Mouse (Mus musculus): ENCODE results near the gene Npepps. TPM values are rescaled to one million over a fixed set of nuclear protein-coding genes. Genes with fewer than 3 reads are reported as not detected.
"Not testable (repeated sequence)": the region's sequence is repeated elsewhere in the genome, so short reads cannot be mapped to it uniquely, and the experiment has no call there.

Npepps gene
- polyA plus RNA-seq, 1 experiment from 2014 or later = 127 TPM

DNA sequence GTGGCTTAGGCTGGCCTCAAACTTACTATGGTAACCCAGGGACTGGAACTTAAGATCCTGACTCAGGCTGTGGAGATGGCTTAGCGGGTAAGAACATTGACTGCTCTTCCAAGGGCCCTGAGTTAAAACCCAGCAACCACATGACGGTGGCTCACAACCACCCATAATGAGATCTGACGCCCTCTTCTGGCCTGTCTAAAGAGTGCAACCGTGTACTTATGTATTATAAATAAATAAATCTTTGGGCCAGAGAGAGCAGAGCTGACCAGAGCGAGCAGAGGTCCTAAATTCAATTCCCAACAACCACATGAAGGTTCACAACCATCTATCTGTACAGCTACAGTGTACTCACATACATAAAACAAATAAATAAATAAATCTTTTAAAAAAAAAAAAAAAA is 6.8 kb downstream of the Npepps start:
- H3K4me1 ChIP-seq = peaks cover 9% of the 10 kb centered on the region
- no peaks in the 10 kb centered on the region for H3K27me3 ChIP-seq (replicated peaks)
- no peaks in the 10 kb centered on the region for H3K36me3 ChIP-seq
- H3K4me3 ChIP-seq = no peak overlapping the region
- 88% methylated on average over 5 of the region's 5 CpGs for WGBS
- no peak for ATAC-seq (ENCODE audit: low FRiP score, low read depth)
- no peak overlapping the region for H3K27ac ChIP-seq
- H3K4me2 ChIP-seq (replicated peaks) = no peak overlapping the region
- no peak overlapping the region for H3K9ac ChIP-seq
- 0 out of 2 replicates have a peak, but pooled peaks cover 6% of the 10 kb centered on the region for H3K9me3 ChIP-seq

DNA sequence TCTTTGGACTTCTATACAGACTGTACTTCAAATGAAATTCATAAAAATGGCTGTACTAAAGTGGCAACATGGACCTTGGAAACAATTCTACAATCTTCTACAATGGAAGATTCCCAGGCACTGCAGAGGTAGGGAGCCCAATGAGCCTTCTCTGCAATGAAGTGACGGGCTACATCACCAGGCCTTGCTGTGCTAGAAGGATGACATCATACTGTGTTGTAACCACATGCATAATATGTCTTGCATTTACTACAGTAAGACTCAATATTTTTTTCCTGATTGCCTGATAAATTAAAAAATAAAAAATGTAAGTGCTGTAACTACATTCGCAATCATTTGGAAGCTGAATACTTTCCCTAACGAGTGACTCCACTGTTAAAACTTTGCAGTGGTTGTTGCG is 7.6 kb downstream of the Npepps start:
- WGBS = 95% methylated on average over 4 of the region's 4 CpGs
- no peak overlapping the region for H3K27ac ChIP-seq
- no peaks in the 10 kb centered on the region for H3K27me3 ChIP-seq (replicated peaks)
- H3K4me3 ChIP-seq = no peak overlapping the region
- no peak for ATAC-seq (ENCODE audit: low FRiP score, low read depth)
- no peak overlapping the region for H3K4me2 ChIP-seq (replicated peaks)
- peaks cover under 1% of the 10 kb centered on the region for H3K4me1 ChIP-seq
- 0 out of 2 replicates have a peak, but pooled peaks cover 6% of the 10 kb centered on the region for H3K9me3 ChIP-seq
- no peaks in the 10 kb centered on the region for H3K36me3 ChIP-seq
- H3K9ac ChIP-seq = no peak overlapping the region

DNA sequence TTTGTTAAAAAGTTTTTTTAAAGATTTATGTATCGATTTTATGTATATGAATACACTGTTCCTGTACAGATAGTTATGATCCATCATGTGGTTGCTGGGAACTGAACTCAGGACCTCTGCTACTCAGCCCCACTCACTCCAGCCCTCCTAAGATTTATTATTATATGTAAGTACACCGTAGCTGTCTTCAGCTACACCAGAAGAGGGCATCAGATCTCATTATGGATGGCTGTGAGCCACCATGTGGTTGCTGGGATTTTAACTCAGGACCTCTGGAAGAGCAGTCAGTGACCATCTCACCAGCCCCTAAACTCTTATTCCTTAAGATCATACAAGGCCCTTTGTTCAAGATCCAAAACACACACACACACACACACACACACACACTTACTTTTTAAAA is 10.4 kb downstream of the Npepps start:
- H3K36me3 ChIP-seq; H3K27ac ChIP-seq; H3K9ac ChIP-seq; H3K27me3 ChIP-seq (replicated peaks); H3K4me1 ChIP-seq; ATAC-seq (ENCODE audit: low FRiP score, low read depth); H3K9me3 ChIP-seq; H3K4me2 ChIP-seq (replicated peaks); H3K4me3 ChIP-seq: not testable (repeated sequence)
- 66% methylated on average over 2 of the region's 2 CpGs for WGBS

DNA sequence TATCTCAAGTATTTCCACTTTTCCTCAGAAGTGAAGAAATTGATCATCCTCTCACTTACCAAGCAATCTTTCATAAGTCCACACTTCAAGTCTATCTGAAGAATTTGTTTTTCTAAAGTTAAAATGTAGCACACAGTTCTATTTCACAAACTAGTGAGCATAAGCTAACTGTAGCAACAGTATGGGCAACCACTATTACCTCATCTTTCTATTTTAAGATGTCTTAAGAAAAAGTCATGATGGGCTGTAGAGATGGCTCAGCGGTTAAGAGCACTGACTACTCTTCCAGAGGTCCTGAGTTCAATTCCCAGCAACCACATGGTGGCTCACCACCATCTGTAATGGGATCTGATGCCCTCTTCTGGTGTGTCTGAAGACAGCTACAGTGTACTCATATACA is 13.9 kb downstream of the Npepps start:
- H3K27ac ChIP-seq; H3K9me3 ChIP-seq; H3K9ac ChIP-seq; H3K27me3 ChIP-seq (replicated peaks); H3K4me1 ChIP-seq; H3K4me3 ChIP-seq; ATAC-seq (ENCODE audit: low FRiP score, low read depth); H3K4me2 ChIP-seq (replicated peaks): not testable (repeated sequence)
- peaks cover 12% of the 10 kb centered on the region for H3K36me3 ChIP-seq
- 98% methylated on average over 1 of the region's 1 CpGs for whole genome bisulfite sequencing

DNA sequence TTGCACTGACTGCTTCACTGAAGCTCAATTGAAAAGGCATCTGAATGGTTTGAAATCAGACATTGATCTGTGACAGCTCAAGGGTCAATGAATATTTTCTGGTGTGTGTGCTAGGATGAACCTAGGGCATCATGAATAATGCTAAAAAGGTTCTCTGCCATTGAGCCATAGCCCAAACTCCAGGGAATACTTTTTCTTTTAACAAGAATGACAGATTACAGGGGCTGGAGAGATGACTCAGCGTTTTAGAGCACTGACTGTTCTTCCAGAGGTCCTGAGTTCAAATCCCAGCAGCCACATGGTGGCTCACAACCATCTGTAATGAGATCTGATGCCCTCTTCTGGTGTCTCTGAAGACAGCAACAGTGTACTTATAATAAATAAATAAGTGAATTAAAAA is 30.8 kb downstream of the Npepps start:
- not testable (repeated sequence) for H3K9ac ChIP-seq; H3K4me1 ChIP-seq; H3K4me2 ChIP-seq (replicated peaks); ATAC-seq (ENCODE audit: low FRiP score, low read depth); H3K27me3 ChIP-seq (replicated peaks); H3K27ac ChIP-seq; H3K4me3 ChIP-seq; H3K9me3 ChIP-seq
- 85% methylated on average over 1 of the region's 1 CpGs for WGBS
- peaks cover 29% of the 10 kb centered on the region for H3K36me3 ChIP-seq

DNA sequence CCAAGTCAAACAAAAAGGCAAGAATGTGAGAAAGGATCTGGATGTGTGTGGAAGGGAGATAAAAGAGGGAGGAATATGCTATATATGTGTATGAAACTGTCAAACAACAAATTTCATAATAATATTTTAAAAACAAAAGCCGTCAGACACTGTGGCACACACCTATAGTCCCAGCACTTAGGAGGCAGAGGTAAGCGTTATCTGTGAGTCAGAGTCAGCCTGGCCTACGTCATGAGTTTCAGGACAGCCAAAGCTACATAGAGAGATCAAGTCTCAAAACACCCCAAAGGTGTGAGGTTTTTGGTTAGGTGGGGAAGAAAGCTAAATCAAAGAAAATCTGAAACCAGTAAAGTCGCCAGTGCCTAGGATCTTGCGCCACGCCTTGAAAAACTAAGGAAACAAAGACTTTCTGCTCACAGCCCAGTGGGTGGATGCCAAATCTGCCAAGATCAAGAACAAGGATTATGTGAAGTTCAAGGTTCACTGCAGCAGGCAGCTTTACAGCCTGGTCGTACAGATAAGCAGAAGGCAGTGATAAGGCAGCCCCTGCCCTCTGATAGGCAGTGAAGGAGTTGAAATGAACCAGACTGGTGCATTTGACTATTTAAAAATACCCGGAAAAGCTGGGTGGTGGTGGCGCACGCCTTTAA is 33.8 kb downstream of the Npepps start:
- H3K9ac ChIP-seq = no peak overlapping the region
- no peaks in the 10 kb centered on the region for H3K9me3 ChIP-seq
- no peak for ATAC-seq (ENCODE audit: low FRiP score, low read depth)
- no peaks in the 10 kb centered on the region for H3K4me1 ChIP-seq
- H3K4me2 ChIP-seq (replicated peaks) = no peak overlapping the region
- H3K4me3 ChIP-seq = no peak overlapping the region
- H3K27ac ChIP-seq = no peak overlapping the region
- H3K36me3 ChIP-seq = peaks cover 27% of the 10 kb centered on the region
- no peaks in the 10 kb centered on the region for H3K27me3 ChIP-seq (replicated peaks)
- 93% methylated on average over 10 of the region's 10 CpGs for WGBS

DNA sequence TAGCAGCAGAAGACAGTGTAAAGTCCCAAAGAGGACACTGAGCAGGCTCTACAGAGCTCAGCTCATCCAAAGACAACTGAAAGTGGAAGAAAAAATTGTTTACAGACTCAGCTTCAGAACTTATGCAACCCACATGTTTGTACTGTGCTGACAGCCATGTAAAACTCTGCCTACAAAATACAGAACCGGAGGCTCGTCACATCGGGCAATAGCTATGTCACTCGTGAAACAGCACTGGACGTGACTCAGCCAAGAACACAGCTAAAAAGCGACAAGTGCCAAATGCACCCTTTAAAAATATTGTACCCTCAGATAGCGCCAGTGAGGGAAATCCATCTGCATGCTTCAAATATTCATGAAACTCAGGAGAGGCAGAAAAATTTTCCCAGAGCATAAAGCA is 39.1 kb downstream of the Npepps start:
- no peak overlapping the region for H3K27ac ChIP-seq
- H3K36me3 ChIP-seq = peaks cover 36% of the 10 kb centered on the region
- 95% methylated on average over 7 of the region's 7 CpGs for WGBS
- H3K9ac ChIP-seq = no peak overlapping the region
- no peaks in the 10 kb centered on the region for H3K4me1 ChIP-seq
- no peaks in the 10 kb centered on the region for H3K9me3 ChIP-seq
- H3K4me3 ChIP-seq = no peak overlapping the region
- ATAC-seq (ENCODE audit: low FRiP score, low read depth) = no peak
- no peaks in the 10 kb centered on the region for H3K27me3 ChIP-seq (replicated peaks)
- H3K4me2 ChIP-seq (replicated peaks) = no peak overlapping the region

DNA sequence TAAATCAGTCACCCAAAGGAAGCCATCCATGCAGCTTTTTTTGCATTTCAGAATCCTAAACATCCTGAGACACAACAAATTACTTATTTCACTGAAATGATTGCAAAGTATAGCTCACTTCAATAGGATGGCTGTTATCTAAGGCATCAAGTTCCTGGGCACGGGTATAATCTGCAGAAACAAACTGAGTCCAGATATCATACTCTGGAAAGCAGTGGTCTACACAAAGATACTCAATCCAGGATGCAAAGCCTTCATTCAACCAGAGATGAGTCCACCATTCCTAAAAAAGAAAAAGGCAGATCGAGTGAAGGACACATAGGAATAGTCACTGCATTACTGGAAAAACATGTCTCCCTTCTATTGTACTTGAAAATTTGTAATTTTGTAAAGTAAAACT is 42.5 kb downstream of the Npepps start:
- Histone ChIP-seq H3K4me1 (no peaks in the 10 kb centered on the region), H3K4me2 (replicated peaks) (no peak overlapping the region), H3K4me3 (no peak overlapping the region), H3K9me3 (no peaks in the 10 kb centered on the region), H3K27me3 (replicated peaks) (no peaks in the 10 kb centered on the region), H3K9ac (no peak overlapping the region), H3K36me3 (peaks cover 45% of the 10 kb centered on the region), H3K27ac (no peak overlapping the region)
- WGBS = 94% methylated on average over 2 of the region's 2 CpGs
- ATAC-seq (ENCODE audit: low FRiP score, low read depth) = no peak

DNA sequence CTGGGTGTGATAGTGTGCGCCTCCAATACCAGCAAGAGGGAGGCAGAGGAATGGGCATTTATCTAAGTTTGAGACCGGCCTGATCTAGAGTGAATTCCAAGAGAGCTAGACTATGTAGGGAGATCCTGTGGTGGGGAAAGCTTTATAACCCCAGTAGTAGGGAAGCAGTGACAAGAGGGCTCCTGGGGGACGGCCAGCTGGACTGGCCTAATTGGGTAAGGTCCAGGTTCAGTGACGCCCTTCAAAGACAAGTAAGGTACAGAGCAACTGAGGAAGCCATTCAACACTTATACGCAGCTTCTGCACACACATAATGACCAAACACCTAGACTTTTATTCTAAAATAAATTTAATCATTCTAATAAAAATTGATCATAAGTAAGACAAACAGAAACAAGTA is 48.0 kb downstream of the Npepps start:
- Histone ChIP-seq H3K9me3 (no peaks in the 10 kb centered on the region), H3K4me2 (replicated peaks) (no peak overlapping the region), H3K9ac (no peak overlapping the region), H3K4me3 (no peak overlapping the region), H3K27me3 (replicated peaks) (no peaks in the 10 kb centered on the region), H3K27ac (no peak overlapping the region), H3K4me1 (no peaks in the 10 kb centered on the region), H3K36me3 (peaks cover 75% of the 10 kb centered on the region)
- no peak for ATAC-seq (ENCODE audit: low FRiP score, low read depth)
- 96% methylated on average over 5 of the region's 5 CpGs for WGBS

DNA sequence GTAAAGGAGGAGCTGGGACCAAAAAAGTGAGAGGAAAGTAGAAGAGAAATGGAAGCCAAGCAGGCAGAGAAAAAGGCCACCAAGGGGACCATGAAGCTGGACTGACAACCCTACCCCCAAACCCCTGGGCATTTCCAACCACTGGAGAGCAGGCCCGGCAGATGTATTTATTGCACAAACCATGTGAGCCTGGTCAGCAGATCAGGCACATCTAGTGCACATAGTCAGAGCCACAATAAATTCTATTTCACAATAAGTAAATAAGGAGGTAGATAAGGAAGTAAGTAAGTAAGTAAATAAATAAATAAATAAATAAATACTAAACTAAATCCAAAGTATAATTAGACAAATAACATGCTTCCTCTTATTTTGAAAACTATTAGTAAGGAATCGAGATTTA is 51.0 kb downstream of the Npepps start:
- Histone ChIP-seq H3K4me3 (no peak overlapping the region), H3K9ac (no peak overlapping the region), H3K27ac (no peak overlapping the region), H3K4me2 (replicated peaks) (no peak overlapping the region), H3K27me3 (replicated peaks) (no peaks in the 10 kb centered on the region), H3K36me3 (peaks cover 71% of the 10 kb centered on the region), H3K4me1 (no peaks in the 10 kb centered on the region), H3K9me3 (no peaks in the 10 kb centered on the region)
- 91% methylated on average over 2 of the region's 2 CpGs for WGBS
- no peak for ATAC-seq (ENCODE audit: low FRiP score, low read depth)

DNA sequence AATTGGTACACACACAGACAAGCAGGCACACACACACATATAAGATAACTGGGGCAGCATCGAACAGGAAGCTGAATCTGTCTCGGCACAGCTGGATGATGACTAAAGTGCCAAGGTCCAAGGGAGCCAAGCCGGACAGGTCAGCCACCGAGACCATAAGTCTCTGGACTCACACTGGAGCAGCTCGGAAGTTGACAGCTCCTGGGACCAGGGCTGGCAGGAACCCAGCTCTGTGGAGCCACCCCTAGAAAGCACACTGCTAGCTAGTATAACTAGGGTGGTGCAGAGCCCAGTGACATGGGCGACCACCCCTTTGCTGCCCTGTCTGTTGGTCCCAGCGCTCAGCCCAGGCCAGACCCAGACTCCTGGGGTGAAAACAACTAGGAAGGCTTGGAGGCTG is 51.5 kb downstream of the Npepps start:
- H3K9ac ChIP-seq = no peak overlapping the region
- ATAC-seq (ENCODE audit: low FRiP score, low read depth) = no peak
- H3K27ac ChIP-seq = no peak overlapping the region
- H3K4me1 ChIP-seq = no peaks in the 10 kb centered on the region
- peaks cover 70% of the 10 kb centered on the region for H3K36me3 ChIP-seq
- H3K4me2 ChIP-seq (replicated peaks) = no peak overlapping the region
- H3K9me3 ChIP-seq = no peaks in the 10 kb centered on the region
- H3K27me3 ChIP-seq (replicated peaks) = no peaks in the 10 kb centered on the region
- H3K4me3 ChIP-seq = no peak overlapping the region
- WGBS = 97% methylated on average over 7 of the region's 7 CpGs

DNA sequence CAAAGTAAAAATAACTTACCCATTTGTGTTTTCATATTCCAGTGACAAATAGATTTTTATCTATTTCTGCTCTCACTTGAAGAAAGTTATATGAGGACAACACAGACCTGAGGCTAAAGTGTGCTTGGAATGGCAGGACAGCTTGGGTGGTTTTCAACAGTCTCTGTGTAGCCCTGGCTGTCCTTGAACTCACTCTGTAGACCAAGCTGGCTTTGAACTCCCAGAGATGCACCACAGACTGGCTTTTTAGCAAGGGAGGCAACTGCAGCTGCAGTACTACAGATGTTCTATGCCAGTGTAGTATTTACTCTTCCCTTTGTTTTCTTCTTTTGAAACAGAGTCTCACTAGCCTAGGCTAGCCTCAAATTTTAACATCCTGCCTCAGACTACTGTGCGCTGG is 54.3 kb downstream of the Npepps start:
- Histone ChIP-seq H3K4me3 (no peak overlapping the region), H3K4me1 (no peaks in the 10 kb centered on the region), H3K9me3 (no peaks in the 10 kb centered on the region), H3K27ac (no peak overlapping the region), H3K27me3 (replicated peaks) (no peaks in the 10 kb centered on the region), H3K36me3 (peaks cover 70% of the 10 kb centered on the region), H3K9ac (no peak overlapping the region), H3K4me2 (replicated peaks) (no peak overlapping the region)
- no peak for ATAC-seq (ENCODE audit: low FRiP score, low read depth)
- WGBS = 95% methylated on average over 1 of the region's 1 CpGs

DNA sequence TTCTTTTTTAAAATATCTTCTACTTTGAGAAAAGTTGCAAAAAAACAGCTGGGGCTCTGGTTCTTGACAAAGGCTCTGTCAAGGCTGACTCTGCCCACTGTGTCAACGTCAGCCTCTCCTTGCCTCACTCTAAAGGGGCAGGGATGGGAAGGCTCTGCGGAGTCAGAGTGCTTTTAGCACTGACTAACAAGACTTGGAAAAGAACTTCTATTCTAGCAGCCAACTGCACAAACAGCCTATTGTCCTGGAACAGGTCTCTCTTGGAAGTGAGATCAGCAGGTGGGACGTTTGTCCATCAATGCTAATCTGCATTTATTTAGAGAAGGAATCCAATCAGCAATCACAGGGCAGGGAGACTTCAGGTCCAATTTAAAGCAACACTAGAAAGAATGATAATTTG is 57.0 kb downstream of the Npepps start:
- H3K4me3 ChIP-seq = no peak overlapping the region
- H3K4me1 ChIP-seq = no peaks in the 10 kb centered on the region
- H3K4me2 ChIP-seq (replicated peaks) = no peak overlapping the region
- H3K9me3 ChIP-seq = no peaks in the 10 kb centered on the region
- no peaks in the 10 kb centered on the region for H3K27me3 ChIP-seq (replicated peaks)
- WGBS = 48% methylated on average over 3 of the region's 3 CpGs
- peaks cover 67% of the 10 kb centered on the region for H3K36me3 ChIP-seq
- no peak overlapping the region for H3K27ac ChIP-seq
- H3K9ac ChIP-seq = no peak overlapping the region
- ATAC-seq (ENCODE audit: low FRiP score, low read depth) = no peak
